Mouse (Mus musculus) small intestine, adult 2 months (tissue): ENCODE results near the gene Cyp46a1.

ENCODE experiments used
- CTCF ChIP-seq: fragments of 200-500 bp; IDR thresholded peaks from 2 replicates; pipeline ENCODE4 v1.5.1; 2012; ENCODE audit warnings: low read depth, mild to moderate bottlenecking, control low read depth, inconsistent platforms, low read length, moderate library complexity, mixed read lengths; ENCODE audit not compliant: insufficient replicate concordance, insufficient read length; ENCODE audit errors: extremely low read depth
- POLR2A ChIP-seq: fragments of 200-500 bp; IDR thresholded peaks from 2 replicates; pipeline ENCODE4 v1.6.1; 2012; ENCODE audit warnings: low read depth, mild to moderate bottlenecking, control low read depth, inconsistent platforms, low read length, moderate library complexity

DNA sequence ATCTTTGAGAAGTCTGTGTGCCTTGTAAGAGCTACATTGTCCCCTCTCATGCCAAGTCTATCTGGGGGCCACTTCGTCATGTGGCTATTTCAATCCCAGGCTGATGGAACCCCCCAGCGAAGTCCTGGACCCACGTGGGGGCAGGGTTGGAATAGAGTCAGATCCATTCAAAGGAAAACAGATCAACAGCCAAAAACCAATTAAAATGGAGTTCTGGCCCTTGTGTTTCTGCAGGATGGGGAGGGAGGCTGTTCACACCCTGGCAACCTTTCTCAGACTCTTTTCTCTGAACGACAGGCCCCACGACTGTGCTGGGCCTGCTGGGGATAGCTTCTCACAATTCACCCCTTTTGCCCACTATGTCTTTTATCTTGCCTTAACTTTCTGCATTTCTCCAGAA lies 7.8 kb upstream of the Cyp46a1 start:
- TF ChIP-seq POLR2A: no peak
- TF ChIP-seq CTCF: no peak
